Mouse (Mus musculus): ENCODE data around the gene Drd2.

GRCm38 (mm10) chr9:49385301-49385700 is 44.9 kb downstream of the Drd2 start:
- no peak for TF ChIP-seq POLR2A (IDR thresholded peaks at IDR 0.05; ENCODE audit: low read depth, low read length)
- TF ChIP-seq CTCF (IDR thresholded peaks at IDR 0.05; ENCODE audit: borderline replicate concordance, insufficient read depth, low read length): no peak
